Mouse (Mus musculus): ENCODE data around the gene Zfp612. TPM values are rescaled to one million over a fixed set of nuclear protein-coding genes. Genes with fewer than 3 reads are reported as not detected.
"Not testable (repeated sequence)": the region's sequence is repeated elsewhere in the genome, so short reads cannot be mapped to it uniquely, and the experiment has no call there.

Zfp612 gene
- 0.41 and 1.00 TPM in 2 replicates for polyA plus RNA-seq (2011; ENCODE audit: insufficient read depth, insufficient read length, low replicate concordance, missing spikeins)

GRCm38 (mm10) chr8:110079282-110080221, at the start of gene Zfp612:
Gene Zfp612 (plus strand): TSS chr8:110079746.
- WGBS = 11% methylated on average over 54 of the region's 54 CpGs
- no peak for TF ChIP-seq CTCF (IDR thresholded peaks at IDR 0.05; ENCODE audit: control insufficient read depth, insufficient read depth, low read length)
- TF ChIP-seq POLR2A (IDR thresholded peaks at IDR 0.05; ENCODE audit: borderline replicate concordance, control insufficient read depth, low read depth, low read length) = no peak

GRCm38 (mm10) chr8:110033771-110034170, 45.8 kb upstream of the Zfp612 start:
- H3K4me1 ChIP-seq (ENCODE audit: control insufficient read depth, insufficient read depth, low read length); H3K4me3 ChIP-seq (replicated peaks; ENCODE audit: control insufficient read depth, low read depth, low read length); H3K27ac ChIP-seq (ENCODE audit: control insufficient read depth, insufficient read depth, low read depth, low read length, poor library complexity): not testable (repeated sequence)
- 52% methylated on average over 8 of the region's 8 CpGs for WGBS

More at GRCm38 (mm10) chr8:110079282-110080221, at the start of gene Zfp612:
- H3K4me3 ChIP-seq (replicated peaks; ENCODE audit: control insufficient read depth, low read depth, low read length) = peak within 1 kb of the TSS; percentile 42
- H3K4me1 ChIP-seq (ENCODE audit: control insufficient read depth, insufficient read depth, low read length) = no peaks in the 10 kb centered on the region
- H3K27ac ChIP-seq (ENCODE audit: control insufficient read depth, insufficient read depth, low read depth, low read length, poor library complexity) = no peak within 1 kb of the TSS

GRCm38 (mm10) chr8:110034331-110034730, 45.2 kb upstream of the Zfp612 start:
- H3K4me1 ChIP-seq (ENCODE audit: control insufficient read depth, insufficient read depth, low read length) = no peaks in the 10 kb centered on the region
- no peak overlapping the region for H3K4me3 ChIP-seq (replicated peaks; ENCODE audit: control insufficient read depth, low read depth, low read length)
- H3K27ac ChIP-seq (ENCODE audit: control insufficient read depth, insufficient read depth, low read depth, low read length, poor library complexity) = no peak overlapping the region
- 83% methylated on average over 4 of the region's 4 CpGs for WGBS
- no peak for TF ChIP-seq POLR2A (IDR thresholded peaks at IDR 0.05; ENCODE audit: borderline replicate concordance, control insufficient read depth, low read depth, low read length)
- TF ChIP-seq CTCF (IDR thresholded peaks at IDR 0.05; ENCODE audit: control insufficient read depth, insufficient read depth, low read length) = no peak

GRCm38 (mm10) chr8:110036156-110036555, 43.4 kb upstream of the Zfp612 start:
- no peak overlapping the region for H3K4me3 ChIP-seq (replicated peaks; ENCODE audit: control insufficient read depth, low read depth, low read length)
- WGBS = 30% methylated on average over 2 of the region's 2 CpGs
- TF ChIP-seq CTCF (IDR thresholded peaks at IDR 0.05; ENCODE audit: control insufficient read depth, insufficient read depth, low read length) (no peak), POLR2A (IDR thresholded peaks at IDR 0.05; ENCODE audit: borderline replicate concordance, control insufficient read depth, low read depth, low read length) (no peak)
- no peaks in the 10 kb centered on the region for H3K4me1 ChIP-seq (ENCODE audit: control insufficient read depth, insufficient read depth, low read length)
- no peak overlapping the region for H3K27ac ChIP-seq (ENCODE audit: control insufficient read depth, insufficient read depth, low read depth, low read length, poor library complexity)

- Histone ChIP-seq H3K27ac (ENCODE audit: control insufficient read depth, insufficient read depth, low read depth, low read length, poor library complexity) (no peak overlapping the region), H3K4me1 (ENCODE audit: control insufficient read depth, insufficient read depth, low read length) (no peaks in the 10 kb centered on the region), H3K4me3 (replicated peaks; ENCODE audit: control insufficient read depth, low read depth, low read length) (no peak overlapping the region)
- TF ChIP-seq POLR2A (IDR thresholded peaks at IDR 0.05; ENCODE audit: borderline replicate concordance, control insufficient read depth, low read depth, low read length) (no peak), CTCF (IDR thresholded peaks at IDR 0.05; ENCODE audit: control insufficient read depth, insufficient read depth, low read length) (no peak)
- 58% methylated on average over 7 of the region's 7 CpGs for WGBS
Observed at GRCm38 (mm10) chr8:110039216-110039615, 40.3 kb upstream of the Zfp612 start.

- TF ChIP-seq POLR2A (IDR thresholded peaks at IDR 0.05; ENCODE audit: borderline replicate concordance, control insufficient read depth, low read depth, low read length) (no peak), CTCF (IDR thresholded peaks at IDR 0.05; ENCODE audit: control insufficient read depth, insufficient read depth, low read length) (no peak)
- Histone ChIP-seq H3K4me1 (ENCODE audit: control insufficient read depth, insufficient read depth, low read length) (no peaks in the 10 kb centered on the region), H3K4me3 (replicated peaks; ENCODE audit: control insufficient read depth, low read depth, low read length) (no peak within 1 kb of the TSS), H3K27ac (ENCODE audit: control insufficient read depth, insufficient read depth, low read depth, low read length, poor library complexity) (no peak within 1 kb of the TSS)
- 79% methylated on average over 5 of the region's 5 CpGs for WGBS
Observed at GRCm38 (mm10) chr8:110039659-110040058, 39.9 kb upstream of the Zfp612 start, which contains the start of gene Chst4. Gene Chst4 (minus strand): TSS chr8:110039740.

- no peak overlapping the region for H3K27ac ChIP-seq (ENCODE audit: control insufficient read depth, insufficient read depth, low read depth, low read length, poor library complexity)
- no peak overlapping the region for H3K4me3 ChIP-seq (replicated peaks; ENCODE audit: control insufficient read depth, low read depth, low read length)
- no peak for TF ChIP-seq CTCF (IDR thresholded peaks at IDR 0.05; ENCODE audit: control insufficient read depth, insufficient read depth, low read length)
- TF ChIP-seq POLR2A (IDR thresholded peaks at IDR 0.05; ENCODE audit: borderline replicate concordance, control insufficient read depth, low read depth, low read length) = no peak
- H3K4me1 ChIP-seq (ENCODE audit: control insufficient read depth, insufficient read depth, low read length) = no peaks in the 10 kb centered on the region
- 64% methylated on average over 4 of the region's 4 CpGs for WGBS
Observed at GRCm38 (mm10) chr8:110040509-110040908, 39.0 kb upstream of the Zfp612 start.

- H3K4me1 ChIP-seq (ENCODE audit: control insufficient read depth, insufficient read depth, low read length) = no peaks in the 10 kb centered on the region
- WGBS = 71% methylated on average over 6 of the region's 6 CpGs
- H3K4me3 ChIP-seq (replicated peaks; ENCODE audit: control insufficient read depth, low read depth, low read length) = no peak overlapping the region
- no peak for TF ChIP-seq CTCF (IDR thresholded peaks at IDR 0.05; ENCODE audit: control insufficient read depth, insufficient read depth, low read length)
- no peak for TF ChIP-seq POLR2A (IDR thresholded peaks at IDR 0.05; ENCODE audit: borderline replicate concordance, control insufficient read depth, low read depth, low read length)
- no peak overlapping the region for H3K27ac ChIP-seq (ENCODE audit: control insufficient read depth, insufficient read depth, low read depth, low read length, poor library complexity)
Observed at GRCm38 (mm10) chr8:110051208-110051607, 28.3 kb upstream of the Zfp612 start.
